Mouse (Mus musculus) urinary bladder, postnatal 25 days (tissue): ENCODE measurements around the gene Hsd11b2.

ENCODE experiments used
- DNase-seq: peaks from one replicate; pipeline ENCODE4 v3.0.0; 2022; ENCODE audit warnings: low spot score

Hsd11b2 gene

DNA sequence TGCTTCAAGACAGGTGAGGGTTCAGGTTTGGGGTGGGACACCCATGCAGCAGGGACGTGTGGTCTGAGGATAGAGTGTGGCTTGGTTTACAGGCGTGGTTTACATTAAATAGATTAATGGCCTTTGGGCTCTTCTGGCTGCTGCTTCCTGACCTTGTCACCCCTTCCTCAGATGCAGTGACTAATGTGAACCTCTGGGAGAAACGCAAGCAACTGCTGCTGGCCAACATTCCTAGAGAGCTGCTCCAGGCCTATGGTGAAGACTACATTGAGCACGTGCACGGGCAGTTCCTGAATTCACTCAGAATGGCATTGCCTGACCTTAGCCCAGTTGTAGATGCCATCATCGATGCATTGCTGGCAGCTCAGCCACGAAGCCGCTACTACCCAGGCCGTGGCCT lies 4.3 kb downstream of the Hsd11b2 start:
- no peak for DNase-seq

DNA sequence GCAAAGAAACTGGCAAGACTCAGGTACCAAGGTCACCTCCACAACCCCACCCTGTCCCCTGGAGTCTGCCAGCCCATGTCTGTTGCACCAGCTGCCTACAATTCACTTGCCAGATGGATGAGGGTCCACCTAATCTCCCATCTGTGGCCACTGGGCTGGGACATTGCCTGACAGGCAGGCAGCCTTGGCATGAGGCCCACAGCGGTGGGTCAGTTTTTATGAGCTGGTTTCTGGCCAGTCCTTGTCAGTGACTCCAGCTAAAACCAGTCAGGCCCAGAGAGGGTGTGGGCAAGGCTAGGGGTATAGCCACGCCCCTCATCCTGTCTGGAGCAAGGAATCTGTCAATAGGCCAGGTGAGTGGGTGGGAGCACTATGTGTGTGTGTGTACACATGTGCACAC lies 8.6 kb downstream of the Hsd11b2 start:
- DNase-seq = no peak

DNA sequence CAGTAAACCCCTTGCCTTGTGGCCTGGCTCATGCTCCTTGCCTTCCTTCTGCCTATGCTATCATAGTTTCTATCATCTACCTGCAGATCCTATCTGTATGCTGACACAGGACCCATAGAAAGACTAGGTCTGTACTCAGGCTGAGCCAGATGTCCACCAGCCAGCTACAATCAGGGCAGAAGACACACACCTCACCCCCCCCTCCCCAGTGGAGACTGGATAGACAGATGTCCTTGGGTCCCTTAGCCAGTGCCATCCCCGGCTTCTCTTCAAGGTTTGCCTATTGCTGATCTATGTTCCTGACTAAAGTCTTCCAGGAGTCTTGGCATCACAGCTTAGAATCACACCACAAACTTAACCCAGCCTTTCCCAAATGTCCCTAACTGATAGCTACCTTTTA lies 9.7 kb downstream of the Hsd11b2 start:
- no peak for DNase-seq

GRCm38 (mm10) chr8:105529271-105529670 lies 10.7 kb downstream of the Hsd11b2 start:
- no peak for DNase-seq

DNA sequence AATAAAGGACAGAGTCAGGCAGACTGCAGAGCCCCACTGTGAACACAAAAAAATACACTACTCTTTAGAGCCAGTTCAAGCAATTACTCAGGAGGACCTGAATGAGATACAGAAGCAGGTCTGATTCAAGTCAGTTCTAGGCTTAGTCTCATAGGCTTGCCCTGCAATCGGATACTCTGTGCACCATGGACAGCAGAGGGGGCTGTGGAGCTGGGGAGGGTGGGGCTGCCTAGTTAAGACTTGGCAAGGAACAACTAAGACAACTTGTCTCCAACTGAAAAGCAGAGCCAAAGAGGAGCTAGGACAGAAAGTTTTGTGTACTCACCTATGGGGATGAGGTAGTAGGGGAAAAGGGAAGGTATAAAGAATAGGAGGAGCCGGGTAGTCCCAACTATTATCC lies 13.2 kb downstream of the Hsd11b2 start:
- peak; percentile 72 for DNase-seq

GRCm38 (mm10) chr8:105533439-105533838 lies 14.9 kb downstream of the Hsd11b2 start:
- no peak for DNase-seq

- peak; percentile 79 for DNase-seq
Measured at GRCm38 (mm10) chr8:105533892-105534329, 15.4 kb downstream of the Hsd11b2 start.

GRCm38 (mm10) chr8:105536546-105536945 lies 18.0 kb downstream of the Hsd11b2 start:
- DNase-seq = no peak

- no peak for DNase-seq
Measured at GRCm38 (mm10) chr8:105537011-105537677, 18.6 kb downstream of the Hsd11b2 start.

- no peak for DNase-seq
Measured at GRCm38 (mm10) chr8:105538940-105539339, 20.4 kb downstream of the Hsd11b2 start.

DNA sequence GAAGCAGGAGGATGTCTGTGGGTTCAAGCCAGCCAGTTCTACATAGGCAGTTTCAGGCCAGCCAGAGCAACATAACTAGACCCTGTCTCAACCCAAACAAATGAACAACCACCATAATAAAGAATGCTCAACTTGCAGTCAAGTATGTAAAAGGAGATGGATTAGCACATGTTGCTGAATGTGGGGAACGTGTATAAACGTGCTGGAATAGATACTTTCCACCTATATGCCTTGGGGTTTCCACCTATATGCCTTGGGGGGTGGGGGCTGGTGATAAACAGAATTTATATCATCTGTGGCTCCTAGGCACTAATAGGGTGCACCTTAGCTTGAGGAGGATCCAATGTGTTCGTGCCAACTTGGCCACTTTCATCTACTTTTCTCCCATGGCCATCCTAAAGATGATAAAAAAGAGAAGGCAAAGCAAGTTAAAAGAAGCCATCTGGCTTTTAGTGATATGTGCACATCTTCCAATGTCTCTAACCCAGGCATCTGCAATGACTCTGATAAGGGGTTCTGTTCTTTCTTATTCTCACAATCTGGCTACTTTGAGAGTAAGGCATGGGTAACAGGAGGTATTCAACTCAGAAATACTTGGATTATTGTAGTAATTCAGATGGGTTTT lies 23.6 kb downstream of the Hsd11b2 start:
- DNase-seq = no peak

- DNase-seq = no peak
Measured at GRCm38 (mm10) chr8:105542808-105543207, 24.3 kb downstream of the Hsd11b2 start.

DNA sequence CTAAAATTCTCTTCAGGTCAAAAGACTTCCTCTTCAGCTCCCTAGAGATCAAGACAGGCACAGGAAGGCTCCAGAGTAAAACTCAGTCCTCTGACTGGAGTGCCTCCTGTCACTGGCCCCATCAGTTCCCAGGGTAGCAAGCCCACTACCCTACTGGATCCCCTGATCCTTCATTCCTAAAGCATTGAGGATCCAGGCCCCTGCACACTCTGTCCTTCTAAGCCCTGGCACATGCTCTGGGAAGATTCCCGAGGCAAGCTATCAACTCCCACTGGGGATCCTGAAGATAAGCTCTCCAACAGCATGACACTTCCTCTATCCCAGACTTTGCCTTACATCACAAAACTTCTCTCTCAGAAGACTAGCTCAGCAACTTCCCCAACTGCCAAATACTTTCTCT lies 25.1 kb downstream of the Hsd11b2 start:
- DNase-seq = no peak

GRCm38 (mm10) chr8:105544544-105545205 lies 26.1 kb downstream of the Hsd11b2 start:
- no peak for DNase-seq

- no peak for DNase-seq
Measured at GRCm38 (mm10) chr8:105545249-105545648, 26.7 kb downstream of the Hsd11b2 start.

DNA sequence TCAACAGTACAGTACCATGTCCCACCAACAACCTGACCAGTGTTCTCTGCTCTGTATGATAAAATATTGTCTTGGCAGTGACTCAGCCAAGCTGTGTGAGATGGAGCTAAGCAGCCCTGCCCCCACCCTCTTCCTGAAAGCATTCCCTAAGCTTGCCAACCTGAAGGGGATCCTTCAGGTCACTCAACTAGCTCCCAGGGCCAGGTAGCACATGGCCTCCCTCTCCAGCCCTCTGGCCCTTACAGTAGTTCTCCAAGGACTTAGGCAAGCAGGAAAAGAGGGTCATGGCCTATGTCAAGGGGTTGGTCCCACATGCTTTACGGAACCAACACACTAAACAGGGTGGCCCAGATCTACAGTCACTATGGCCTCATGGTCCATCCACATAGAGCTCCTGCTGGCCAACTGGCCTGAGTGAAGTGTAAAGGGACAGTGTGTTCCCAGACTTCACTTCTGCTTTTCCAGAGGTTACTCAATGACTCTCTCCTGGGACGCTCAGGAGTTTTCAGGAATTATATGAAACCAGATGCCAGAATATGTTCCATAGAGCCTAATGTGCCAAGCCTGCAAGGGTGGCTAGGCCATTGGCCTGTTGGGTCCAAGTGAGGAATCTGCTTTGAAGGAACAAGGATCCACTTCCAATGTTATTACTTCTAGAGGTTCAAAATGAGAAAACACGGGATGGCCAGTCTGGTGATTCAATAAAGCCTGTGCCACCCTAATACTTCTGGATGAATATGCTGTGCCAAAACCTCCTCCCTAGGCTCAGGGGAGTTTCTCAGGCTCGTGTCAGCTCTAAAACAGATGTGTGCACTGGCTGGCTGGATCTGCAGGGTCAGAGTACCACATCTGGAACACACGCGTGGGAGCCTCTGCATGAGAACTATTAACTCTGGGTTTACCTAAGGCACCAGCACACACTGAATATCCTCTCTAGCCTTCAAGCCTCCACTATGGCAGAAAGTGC lies 28.1 kb downstream of the Hsd11b2 start:
- DNase-seq = no peak

- no peak for DNase-seq
Measured at GRCm38 (mm10) chr8:105549506-105549905, 31.0 kb downstream of the Hsd11b2 start.

DNA sequence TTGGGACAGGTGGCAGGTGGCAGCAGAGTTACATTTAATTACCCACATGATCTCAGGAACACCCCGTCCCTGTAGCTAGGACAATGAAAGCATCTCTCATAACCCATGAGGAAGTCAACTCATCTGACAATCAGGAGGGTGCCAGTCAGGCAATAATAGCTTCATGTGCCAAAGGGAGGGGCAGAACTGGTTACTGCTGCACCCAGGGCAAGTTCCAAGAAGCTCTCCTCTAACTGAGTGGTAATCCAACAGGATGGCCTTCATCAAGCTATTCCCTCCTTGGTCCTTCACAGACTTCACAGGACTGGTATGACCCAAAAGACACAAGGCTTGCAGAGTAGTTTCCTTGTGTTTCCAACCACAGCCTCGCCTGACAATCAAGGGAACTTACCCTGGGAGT lies 31.5 kb downstream of the Hsd11b2 start:
- no peak for DNase-seq

- no peak for DNase-seq
Measured at GRCm38 (mm10) chr8:105552032-105552431, 33.5 kb downstream of the Hsd11b2 start.

GRCm38 (mm10) chr8:105552824-105553223 lies 34.3 kb downstream of the Hsd11b2 start:
- no peak for DNase-seq

GRCm38 (mm10) chr8:105554087-105554486 lies 35.5 kb downstream of the Hsd11b2 start:
- peak; percentile 55 for DNase-seq

DNA sequence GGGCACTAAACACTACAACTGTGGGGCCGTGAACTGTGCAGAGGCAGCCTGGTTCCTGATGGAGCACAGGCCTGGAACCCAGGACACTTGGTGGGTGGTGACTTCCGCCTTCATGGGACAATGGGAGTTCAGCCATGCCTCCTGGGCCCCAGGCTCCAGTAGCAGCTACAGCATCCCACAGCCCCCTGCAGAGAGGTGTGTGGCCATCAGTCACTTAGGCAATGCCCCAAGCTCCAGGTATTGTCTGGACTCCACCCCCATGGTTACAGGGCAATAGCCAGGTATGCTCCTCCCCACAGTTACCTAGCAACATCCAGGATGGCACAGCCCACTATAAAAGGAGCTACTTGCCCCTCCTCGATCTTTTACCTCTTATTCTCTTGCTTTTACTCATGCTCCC lies 36.7 kb downstream of the Hsd11b2 start:
- no peak for DNase-seq
